Mouse (Mus musculus): ENCODE results near the gene Pfkfb1.

Gene Pfkfb1

DNA sequence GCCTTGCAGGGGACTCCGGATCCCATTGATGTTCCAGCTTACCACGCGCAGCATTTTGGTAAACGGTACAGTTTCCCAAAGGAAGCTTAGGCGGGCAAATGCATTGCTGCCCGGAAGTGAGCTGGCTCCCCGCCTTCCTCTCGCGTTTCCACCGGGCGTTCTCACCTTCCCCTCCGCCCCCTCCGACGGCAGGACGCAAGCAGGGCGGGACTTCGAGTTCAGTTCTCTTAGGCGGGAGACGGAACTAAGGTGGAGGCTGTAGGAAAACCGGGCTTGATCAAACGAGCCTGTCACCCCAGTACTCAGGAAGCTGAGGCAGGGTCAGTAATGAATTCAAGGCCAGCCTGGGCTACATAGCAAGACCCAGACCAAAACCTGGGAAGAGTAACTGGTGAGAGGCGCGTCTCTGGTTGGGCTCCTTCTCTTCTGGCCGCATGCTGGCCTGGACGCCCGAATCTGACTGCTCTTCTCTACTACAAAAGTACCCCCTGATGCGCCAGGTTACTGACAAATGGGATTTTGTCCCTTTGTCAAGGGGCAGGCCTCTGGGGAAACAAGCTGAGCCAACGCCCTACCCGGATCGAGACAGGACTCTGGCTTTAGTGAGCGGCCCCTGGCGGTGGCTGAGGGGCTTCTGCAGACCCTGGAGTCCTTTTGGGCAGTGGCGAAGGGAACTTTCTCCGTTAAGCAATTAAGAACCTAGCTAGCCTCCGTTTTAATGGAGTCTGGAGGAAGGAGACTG lies at the start of gene Pfkfb1:
TSS of gene Pfkfb1 (plus strand) at position 207 of the 742 bp plus-strand sequence.
- DNase-seq (ENCODE audit: low read depth) = peak; percentile 86

DNA sequence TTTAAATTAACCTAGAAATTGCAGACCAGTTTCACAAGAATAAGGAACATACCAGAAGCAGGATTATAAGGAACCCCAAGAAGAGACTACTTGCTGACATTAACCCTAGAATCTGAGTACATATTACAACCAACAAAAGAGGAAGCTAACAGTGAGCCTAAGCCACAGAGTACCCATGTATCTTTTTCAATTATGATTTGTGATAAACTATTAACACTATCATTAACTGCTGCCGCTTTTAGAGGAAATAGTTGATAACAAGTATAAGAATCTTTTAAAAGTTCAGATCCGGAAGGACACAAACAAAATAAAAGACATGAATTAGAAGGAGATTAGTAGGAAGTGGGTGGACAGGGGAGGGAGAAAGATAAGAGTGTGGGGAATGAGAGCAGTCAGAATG lies 47.9 kb upstream of the Pfkfb1 start:
- DNase-seq (ENCODE audit: low read depth) = peak; percentile 13

DNA sequence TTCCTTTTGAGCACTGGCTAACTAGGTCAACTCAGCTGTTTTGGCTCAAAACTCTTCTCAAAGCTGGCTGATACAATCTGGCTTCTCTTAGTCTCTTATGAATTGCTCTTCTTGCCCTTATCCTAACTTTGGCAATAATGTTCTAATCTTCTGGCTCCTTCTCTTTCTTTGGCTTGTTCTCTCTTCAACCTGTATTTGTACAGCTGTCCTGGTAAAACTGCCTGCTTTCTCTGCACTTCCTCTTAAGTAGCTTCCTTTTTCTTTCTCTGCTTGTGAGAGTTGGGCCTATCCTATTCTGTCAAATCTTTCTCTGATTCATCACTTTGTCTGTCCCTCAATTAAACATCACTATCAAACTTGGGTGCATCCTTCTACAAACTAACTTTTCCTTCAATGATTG lies 46.3 kb upstream of the Pfkfb1 start:
- DNase-seq (ENCODE audit: low read depth) = no peak

DNA sequence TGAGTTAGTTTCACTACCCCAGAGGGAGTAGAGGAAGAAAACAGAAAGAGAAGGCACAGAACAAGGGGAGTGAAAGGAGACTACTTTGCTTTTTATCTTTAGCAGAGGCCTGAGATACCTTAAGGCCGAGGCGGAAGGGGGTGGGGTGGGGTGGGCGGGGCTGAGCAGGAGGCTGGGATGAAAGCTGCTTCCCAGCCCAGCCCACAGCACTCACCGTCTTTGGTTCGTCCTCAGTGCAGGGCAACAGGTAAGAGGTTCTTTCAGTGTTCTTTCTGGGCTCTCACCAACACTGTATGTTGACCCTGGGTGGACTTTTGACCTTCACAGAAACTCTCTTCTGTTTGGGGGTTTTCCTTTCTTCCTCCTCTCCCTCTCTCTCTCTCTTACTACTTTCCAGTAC lies 40.8 kb upstream of the Pfkfb1 start, which contains the start of gene Alas2:
TSS of gene Alas2 (plus strand) at position 137 of the 400 bp plus-strand sequence.
- no peak for DNase-seq (ENCODE audit: low read depth)

DNA sequence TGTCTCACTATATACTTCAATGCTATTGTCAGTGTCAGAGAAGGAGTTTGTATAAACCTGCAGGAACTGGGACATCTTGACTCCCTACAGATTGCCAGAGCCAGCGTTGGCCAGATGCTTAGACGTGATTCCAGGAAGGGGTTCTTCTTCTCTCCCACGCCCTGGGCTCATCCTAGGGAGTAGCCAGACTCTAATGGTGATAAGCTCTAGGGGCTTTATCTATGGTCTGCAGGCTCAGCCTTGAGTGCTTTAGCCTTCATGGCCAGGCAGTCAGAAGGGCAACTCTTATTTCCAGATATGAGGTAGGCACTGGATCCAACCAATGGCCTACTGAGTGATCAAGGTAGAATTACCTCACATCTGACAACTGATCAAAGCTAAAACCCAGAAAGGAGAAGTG lies 38.4 kb upstream of the Pfkfb1 start:
- DNase-seq (ENCODE audit: low read depth) = no peak

DNA sequence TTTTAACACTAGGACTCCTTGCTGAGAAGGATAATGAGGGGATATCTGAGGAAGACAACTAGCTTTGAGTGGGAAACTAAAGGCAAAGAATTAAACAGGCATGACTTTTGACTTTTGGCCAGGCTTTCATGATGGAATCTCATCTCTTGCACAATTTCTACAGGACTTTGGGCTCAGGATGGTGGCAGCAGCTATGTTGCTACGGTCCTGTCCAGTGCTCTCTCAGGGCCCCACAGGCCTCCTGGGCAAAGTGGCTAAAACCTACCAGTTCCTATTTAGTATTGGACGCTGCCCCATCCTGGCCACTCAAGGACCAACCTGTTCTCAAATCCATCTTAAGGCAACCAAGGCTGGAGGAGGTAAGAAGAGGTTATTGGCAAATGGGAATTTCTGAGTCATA lies 36.0 kb upstream of the Pfkfb1 start:
- DNase-seq (ENCODE audit: low read depth) = no peak

DNA sequence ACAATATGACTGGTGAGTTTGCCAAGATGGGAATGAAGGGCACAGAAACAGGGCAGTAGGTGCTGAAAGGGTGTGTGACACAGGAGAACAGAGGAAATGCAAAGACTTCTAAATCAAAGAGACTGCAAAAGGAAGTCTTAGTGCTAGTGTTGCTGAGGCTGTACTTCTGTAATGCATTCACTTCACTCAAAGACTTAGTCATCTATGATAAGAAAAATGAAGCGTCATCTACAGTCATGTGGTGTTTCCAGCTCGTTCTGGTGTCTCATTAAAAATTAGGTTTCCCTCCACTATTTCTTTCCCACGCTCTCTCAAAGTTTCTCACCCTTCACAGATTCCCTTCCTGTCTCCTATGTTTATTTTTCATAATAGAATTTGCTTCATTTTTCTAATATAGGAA lies 34.0 kb upstream of the Pfkfb1 start:
- no peak for DNase-seq (ENCODE audit: low read depth)

DNA sequence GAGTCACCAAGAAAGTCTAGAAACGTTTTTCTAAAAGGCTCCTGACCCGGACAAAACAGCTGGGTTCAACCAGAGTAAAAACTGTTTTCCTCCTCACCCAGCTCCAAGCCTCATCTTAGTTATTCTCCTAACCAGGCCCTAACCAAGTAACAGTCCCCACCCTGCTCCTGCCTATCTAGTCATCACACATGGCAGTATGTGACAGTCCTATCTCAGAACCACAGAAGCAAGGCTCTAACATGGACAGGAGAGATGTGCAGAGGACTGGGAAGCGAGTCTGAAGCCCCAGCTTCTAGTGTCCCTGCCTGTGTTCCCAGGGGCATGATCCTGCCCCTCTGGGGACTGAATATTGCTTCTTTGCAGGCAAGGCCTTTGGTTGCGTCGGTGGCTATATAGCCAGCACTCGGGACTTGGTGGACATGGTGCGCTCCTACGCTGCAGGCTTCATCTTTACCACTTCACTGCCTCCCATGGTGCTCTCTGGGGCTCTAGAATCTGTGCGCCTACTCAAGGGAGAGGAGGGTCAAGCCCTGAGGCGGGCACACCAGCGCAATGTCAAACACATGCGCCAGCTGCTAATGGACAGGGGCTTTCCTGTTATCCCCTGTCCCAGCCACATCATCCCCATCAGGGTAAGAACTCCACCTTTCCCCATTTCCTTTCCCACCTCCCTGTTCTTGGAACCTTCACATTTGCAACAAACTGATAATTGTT lies 23.2 kb upstream of the Pfkfb1 start:
- DNase-seq (ENCODE audit: low read depth) = no peak

DNA sequence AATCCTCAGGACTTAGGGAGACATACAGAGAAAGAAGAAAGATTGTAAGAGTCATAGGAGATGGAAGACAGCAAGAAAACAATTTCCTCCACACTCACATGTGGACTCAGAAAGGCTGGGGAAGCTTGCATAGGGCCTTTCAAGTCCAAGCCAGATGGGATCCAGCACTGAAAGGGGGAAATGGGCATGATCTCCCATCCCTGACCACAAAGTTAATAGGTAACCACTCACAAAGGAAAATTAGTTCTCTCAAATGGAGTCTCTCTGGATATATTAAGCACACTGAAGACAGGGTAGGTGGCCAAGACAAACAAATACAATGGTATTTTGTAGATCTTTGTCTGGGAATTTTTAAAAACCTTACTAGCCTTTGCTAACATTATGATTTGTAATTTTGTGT lies 6.1 kb upstream of the Pfkfb1 start:
- DNase-seq (ENCODE audit: low read depth) = no peak

DNA sequence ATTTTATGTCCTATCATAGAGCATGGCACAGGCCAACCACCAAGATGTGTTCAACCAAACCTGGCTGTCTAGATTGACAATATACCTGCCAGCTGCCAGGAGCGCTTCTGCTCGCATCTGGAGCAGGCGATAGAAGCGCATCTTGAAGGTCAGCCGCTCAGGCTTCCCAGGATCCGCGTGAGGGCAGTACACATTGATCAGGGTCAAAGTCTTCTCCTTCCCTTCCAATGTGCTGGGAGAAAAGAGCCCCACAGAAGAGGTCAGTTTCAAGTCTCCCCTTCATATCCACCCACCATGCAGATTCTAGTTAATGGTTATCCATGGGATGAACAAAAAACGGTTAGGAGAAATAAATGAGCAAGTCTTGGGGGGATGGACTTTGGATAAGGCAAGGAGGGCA lies 2.9 kb upstream of the Pfkfb1 start:
- no peak for DNase-seq (ENCODE audit: low read depth)

DNA sequence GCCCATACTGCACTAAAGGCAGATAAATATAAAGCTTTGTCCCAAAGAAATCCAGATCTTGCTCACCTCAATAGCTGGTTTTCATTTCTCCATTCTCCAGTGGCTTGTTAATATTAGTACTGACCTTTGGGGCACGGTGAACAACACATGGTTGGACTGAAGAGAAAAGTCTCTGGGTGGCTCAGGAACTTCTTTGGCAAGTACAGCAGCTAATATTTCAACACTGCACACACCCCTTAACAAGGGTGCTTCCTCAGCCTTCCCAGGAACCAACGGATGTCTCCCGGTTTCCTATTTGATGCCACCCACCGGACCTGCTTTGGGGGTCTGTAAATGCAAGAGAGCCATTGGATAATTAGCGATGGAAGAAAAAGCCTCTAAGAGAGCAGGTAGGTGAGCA lies 1.7 kb downstream of the Pfkfb1 start, which contains the start of gene Apex2:
TSS of gene Apex2 (minus strand) at position 173 of the 400 bp plus-strand sequence.
- no peak for DNase-seq (ENCODE audit: low read depth)

DNA sequence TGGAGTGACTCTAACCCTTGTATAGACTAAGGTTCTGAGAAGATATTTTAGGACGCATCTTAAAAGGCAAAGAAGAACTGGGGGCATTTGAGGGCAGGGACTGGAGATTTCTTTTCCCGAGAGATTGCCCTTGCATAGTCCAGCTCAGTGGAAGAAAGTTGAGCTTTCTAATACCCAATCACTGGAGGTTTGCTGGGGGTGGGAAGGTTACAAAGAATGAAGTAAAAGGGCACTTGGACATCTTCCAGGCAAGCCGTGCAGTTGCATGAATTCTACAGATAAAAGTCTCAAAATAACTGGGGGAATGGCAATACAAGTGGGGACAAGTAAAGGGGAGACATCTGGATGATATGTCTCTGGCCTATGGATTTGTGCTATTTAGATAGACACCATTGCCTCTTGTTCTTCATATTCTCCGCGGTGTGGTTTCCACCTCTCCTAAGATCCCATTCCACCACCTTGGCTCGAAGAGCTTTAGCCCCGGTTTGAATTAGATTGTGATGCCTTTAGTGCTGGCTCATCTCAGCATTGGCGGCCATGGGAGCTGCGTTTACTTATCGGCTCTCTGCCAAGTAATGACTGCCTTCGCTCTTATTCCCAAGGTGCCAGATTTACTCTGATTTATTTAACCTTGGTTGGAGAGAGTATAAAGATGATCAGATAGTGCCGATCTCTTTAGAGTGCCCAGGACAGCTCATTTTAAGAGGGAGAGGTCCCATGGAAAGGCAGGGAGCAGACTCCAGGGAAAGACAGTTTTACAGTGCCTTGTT lies 5.4 kb downstream of the Pfkfb1 start:
- DNase-seq (ENCODE audit: low read depth) = no peak

DNA sequence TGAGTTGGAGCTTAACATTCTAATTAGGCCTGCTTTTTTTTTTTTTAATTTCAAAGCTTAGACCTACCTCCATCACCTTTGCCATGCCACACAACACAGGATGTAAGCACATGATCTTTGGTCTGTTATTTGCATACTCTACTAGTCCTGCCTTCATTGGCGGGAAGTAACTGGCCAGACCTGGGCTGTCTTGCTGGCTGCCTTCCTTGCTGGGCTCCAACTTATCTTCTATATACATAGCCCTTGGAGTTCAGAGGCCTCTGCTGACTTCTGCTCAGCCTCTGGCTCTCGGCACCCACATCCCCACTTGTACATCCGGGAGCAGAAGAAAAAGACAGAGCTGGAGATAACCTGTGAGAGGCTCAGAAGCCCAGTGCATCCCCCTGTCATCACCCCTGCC lies 6.1 kb downstream of the Pfkfb1 start:
- DNase-seq (ENCODE audit: low read depth) = no peak

DNA sequence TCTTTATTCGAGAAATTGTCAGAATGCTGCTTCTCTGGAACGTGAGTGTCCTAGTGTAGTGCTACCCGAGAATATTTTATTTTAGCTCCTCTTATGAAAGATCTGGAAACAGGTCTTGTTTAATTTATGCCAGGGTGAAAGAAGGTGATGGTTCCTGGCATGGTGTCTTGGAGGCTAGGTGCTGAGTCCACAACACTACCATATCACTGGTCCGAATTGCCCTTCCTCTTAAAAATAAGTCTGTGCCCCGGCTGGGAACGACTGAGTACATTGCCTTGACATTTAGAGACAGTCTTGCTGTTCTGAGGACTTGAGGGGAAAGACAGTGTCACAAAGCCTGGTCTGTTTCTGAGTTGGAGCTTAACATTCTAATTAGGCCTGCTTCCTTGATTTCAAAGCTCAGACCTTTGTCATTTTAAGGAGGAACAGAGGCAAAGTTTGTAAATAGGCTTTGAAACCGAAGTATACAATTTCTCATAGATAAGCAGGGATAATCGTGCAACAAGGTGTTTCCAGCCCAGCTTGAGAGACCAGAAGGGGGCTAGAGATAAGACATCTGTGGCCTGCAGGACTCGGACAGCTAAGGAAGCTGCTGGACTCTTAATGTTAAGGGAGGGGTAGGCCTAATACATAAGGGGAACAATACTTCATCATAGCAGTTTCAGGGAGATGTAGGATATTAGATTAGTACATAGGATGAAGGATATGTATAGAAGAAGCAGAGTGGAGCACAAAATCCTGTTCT lies 7.2 kb downstream of the Pfkfb1 start:
- DNase-seq (ENCODE audit: low read depth) = peak; percentile 36

DNA sequence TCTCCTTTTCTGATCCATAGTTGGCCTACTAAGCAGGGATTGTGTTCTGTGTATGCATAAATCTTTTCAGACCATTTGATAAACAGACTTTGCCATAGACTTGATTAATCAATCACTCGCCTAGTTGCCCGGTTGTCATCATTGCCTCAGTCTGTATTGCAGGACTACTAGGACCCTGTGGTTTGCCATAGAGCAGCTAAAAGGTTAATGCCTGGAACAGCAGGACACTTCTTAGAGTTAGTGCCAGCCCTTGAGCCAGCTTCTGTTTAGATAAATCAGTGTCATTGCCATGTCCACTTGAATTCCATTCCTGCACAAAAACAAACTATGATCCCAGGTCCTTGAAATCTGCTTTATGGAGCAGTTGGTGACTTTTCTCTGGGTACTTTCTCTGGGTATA lies 10.9 kb downstream of the Pfkfb1 start:
- no peak for DNase-seq (ENCODE audit: low read depth)

DNA sequence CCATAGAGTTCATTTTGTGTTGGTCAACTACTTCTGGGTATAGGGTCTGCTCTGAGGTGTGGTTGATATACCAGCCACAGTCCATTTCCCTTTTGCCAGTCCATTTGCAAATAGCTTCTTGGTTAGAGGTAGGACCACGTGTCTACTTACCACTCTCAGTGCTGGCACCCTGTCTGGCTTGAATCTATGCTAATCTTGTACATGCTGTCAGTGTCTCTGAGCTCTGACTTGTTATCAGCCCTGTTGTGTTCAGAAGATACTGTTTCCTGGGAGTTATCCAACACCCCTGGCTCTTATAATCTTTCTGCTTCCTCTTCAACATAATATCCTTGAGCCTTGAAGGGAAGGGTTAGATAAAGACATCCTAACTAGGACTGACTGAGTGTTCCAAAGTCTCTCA lies 48.4 kb downstream of the Pfkfb1 start:
- no peak for DNase-seq (ENCODE audit: low read depth)

DNA sequence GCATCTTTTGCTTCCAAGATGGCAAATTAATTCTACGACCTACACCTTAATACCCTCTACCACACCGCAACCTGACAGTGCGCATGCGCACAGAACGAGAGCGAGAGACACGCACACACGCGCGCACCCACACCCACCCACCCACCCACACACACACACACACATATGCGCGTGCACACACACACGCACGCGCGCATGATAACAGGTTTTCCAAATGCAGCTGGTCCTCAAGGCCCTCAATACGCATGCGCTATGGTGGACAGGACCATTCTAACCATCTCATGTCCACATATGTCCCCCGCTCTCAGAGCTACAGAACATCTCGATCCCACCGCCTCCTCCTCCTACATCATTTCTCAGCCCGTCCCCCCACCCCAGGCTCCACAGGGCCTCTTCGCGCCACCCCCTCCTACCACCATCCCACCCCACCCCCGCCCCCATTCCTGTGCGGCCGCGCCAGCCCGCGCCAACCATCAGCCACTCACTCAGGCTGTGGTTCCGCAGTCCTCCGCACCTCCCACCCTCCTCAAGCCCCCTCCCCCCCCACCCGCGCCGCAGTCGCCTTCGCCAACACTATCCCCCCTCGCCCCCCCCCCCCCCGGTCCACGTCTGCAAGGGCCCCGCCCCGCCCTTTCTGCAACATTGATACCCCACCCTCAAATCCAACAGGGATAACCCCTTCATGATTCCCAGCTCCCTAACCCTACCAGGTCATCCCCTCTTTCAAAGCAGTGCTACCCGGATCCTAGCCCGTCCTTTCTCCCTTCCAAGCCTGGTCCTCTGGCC lies 68.3 kb downstream of the Pfkfb1 start:
- DNase-seq (ENCODE audit: low read depth) = no peak

DNA sequence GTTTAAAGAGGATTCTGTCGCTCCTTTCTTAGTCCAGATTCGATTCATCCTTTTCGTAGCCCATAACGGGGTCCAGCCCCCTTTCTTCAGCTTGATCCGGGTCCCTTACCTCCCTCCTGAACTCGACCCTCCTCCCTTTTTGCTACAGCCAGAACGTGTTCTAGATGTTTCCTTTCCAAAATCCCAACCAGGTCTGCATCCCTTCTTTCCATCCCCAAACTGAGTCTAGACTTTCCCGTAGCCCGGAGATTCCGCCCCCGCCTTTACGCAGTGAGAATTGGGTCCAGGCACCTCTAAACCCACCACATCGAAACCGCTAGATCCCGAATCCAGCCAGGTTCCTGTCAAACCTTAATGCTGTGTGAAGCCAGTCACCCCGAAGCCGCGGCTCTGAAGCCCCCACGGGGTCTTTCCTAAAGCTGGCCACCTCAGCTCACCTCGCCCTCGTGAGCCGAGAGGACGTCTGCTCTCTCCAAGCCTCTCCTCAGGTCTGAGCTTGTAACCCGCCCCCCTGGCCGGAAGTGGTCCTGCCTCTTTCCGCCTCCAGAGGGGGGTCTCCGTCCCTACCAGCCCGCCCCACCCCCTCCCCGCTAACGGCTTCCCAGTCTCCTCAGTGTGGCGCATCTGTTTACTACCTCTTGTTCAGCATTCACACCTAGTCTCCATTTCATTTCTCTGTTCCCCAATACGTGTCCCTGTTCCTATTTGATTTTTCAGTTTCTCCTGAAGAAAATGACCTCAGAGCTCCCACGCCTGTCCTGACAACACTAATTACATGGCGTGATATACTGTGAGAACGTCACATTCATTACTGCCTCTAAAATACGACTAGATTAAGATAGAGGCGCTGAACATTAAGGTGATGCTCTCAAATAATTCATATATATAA lies 69.1 kb downstream of the Pfkfb1 start, which contains the start of gene Tro:
TSS of gene Tro (minus strand) at position 676 of the 889 bp plus-strand sequence.
- no peak for DNase-seq (ENCODE audit: low read depth)

DNA sequence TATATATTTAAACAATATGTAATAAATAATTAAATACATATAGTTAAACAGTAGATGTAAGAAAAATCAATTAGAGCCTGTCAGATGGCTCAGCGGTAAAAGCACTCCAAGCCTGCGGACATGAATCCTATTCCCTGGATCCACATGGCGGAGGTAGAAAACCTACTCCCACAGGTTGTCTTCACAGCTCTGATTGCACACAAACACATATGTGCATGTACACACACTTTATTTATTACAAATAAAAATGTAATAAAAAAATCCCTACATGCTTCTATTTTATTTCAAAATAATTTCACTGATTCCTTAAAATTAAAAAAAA lies 69.7 kb downstream of the Pfkfb1 start:
- DNase-seq (ENCODE audit: low read depth) = no peak

DNA sequence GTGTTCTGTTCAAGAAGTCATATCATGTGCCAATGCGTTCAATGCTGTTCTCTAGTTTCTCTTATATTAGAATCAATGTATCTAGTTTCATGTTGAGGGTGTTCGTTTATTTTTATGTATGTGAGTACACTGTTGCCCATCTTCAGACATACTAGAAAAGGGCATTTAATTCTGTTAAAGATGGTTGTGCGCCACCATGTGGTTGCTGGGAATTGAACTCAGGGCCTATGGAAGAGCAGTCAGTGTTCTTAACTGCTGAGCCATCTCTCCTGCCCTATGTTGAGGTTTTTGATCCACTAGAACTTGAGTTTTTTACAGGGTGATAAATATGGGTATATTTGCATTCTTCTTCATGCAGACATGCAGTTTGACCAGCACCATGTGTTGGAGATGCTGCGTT lies 74.8 kb downstream of the Pfkfb1 start:
- peak; percentile 26 for DNase-seq (ENCODE audit: low read depth)

Data from 416B (cell line).